Mouse (Mus musculus) thymus, postnatal 10 days (tissue): ENCODE measurements around the gene Tcap.

Experiments
- DNase-seq, 2 experiments: peaks; one replicate each; pipeline ENCODE4 v3.0.0; 2021; ENCODE audit warnings: low spot score in 2 of 2

Gene Tcap

DNA sequence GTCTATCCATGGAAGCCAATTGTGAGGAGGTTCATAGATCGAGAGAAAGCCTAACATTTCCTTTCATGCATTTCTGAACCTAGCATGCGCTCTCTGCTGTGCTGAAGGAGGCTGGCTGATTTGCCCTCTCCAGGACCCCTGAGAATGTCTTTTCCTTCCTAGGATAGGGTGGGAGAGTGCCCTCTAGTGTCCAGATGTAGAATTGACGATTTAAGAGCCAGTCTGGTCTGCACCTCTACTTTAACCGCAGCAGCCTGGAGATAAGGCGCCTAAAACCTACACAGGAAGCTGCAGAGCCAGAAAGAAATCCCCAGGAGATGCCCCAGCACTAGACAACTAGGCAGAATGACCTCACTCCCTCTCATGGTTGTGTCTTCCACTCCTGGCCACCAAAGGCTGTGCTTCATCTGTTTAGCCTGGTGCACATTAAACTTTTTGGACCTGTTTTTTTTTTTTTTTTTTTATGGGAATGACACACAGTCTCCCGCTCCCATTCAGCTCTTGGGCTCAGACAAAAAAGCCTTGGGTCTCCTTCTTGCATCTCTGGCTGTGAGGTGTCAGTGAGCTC is 27.8 kb upstream of the Tcap start:
- peak; percentile 59 to 76 for DNase-seq

DNA sequence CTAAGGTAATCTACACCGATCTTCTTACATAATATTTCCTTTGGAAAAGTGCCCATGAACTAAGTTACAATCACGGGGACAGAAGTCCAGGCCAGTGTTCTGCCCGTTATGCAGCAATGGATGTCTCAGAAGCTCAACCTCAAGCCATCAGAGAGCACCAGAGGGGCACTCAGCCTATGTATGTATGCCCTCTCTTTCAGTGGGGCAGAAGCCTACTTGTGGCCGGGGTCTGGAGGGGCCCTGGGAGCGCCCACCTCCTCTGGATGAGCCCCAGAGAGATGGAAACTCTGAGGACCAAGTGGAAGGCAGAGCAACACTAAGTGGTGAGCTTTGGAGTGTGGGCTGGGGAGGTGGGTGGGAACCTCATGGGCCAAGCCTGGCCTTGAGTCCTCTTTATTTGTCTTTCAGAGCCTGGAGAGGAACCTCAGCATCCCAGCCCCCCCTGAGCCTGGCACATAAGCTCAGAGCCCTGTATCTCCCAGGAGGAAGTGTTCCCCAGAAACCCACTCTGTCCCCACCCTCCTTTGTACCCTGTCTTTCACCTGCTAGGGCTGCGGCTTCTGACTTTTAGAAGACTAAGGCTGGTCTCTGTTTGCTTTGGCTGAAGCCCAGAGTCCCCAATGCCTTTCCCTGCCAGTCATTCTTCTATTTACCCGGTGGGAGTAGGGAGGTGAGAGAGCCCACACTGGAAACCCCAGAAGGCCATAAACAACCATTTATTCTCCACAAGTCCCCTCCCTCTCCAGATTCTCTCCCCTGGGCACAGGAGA is 26.8 kb upstream of the Tcap start:
- no peak for DNase-seq

DNA sequence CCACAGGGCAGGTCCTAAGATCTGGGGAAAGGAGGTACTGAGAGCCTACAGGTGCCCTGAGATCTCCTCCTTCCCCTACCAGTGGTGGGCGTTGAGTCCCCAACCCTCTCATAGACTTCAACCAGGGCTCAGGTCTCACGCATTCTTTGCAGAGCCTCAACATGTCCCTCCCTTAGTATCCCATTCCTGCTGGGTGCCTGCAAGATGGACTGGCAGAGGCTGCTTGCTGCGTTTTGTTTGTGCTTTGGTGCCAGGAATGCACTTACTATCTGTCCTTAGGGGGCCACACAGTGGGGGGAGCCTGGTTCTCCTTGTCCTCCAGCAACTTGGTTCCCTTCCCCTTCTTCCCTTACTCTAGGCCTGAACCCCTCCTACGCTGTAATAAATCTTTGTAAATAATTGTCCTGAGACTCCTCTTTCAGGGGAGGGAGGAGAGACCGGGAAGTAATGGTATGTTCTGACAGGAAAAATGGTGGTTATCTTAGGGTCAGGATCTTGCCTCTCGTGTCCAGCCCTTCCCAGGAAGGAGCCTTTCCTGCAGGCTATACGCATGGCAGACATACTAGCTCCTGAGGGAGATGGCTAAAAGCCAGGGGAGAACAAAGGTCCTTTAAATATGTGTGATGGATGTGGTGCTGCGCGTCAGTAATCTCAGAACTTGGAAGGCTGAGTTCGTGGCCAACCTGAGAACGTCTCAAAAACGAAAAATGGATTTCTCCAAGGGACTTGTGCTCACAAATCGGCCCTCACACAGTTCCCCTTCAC is 26.0 kb upstream of the Tcap start:
- DNase-seq: no peak

DNA sequence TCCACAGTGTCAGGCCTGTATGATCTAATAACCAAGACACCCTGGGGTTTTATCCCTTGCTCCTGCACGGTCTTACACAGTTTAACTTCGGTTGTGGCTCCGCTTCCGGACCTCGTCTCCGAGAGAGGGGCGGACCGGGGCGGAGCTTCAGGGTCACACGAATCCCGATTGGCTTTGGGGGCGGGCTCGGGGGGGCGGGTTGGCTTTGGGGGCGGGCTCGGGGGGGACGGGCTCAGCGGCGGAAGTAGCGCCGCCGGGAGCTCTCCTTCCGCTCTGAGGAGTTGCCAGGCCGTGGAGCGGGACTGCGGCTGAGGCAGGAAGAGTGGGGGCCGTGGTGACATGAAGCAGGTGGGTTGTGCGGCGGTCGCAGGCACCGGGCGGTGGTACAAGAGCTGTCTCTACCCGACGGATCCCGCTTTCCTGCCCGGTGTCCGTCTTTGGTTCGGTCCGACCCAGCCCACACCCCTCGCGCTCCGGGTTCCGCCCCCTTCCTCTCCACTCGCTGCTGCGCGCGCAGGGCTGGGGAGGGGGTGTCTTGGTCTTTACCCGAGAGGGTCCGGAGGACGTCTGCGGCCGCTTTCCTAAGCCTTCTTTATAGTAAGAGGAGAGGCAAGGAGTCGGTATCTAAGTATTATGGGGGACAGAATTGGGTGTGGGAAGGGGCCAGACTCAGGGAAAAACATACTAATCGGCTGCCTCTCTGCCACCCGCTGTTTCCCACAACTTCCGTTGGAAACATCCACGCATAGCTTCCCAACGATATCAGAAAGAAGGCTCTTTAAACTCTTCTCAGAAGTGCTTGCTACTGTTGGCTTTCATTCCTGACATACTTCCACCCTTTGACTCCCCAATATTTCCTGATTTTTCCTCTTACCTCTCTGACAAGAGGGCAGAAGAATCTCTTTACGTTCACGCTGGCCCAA is 25.2 kb upstream of the Tcap start, which contains the start of gene Stard3:
TSS of gene Stard3 (plus strand) at position 208 of the 923 bp plus-strand sequence.
- peak; percentile 90 to 93 for DNase-seq

DNA sequence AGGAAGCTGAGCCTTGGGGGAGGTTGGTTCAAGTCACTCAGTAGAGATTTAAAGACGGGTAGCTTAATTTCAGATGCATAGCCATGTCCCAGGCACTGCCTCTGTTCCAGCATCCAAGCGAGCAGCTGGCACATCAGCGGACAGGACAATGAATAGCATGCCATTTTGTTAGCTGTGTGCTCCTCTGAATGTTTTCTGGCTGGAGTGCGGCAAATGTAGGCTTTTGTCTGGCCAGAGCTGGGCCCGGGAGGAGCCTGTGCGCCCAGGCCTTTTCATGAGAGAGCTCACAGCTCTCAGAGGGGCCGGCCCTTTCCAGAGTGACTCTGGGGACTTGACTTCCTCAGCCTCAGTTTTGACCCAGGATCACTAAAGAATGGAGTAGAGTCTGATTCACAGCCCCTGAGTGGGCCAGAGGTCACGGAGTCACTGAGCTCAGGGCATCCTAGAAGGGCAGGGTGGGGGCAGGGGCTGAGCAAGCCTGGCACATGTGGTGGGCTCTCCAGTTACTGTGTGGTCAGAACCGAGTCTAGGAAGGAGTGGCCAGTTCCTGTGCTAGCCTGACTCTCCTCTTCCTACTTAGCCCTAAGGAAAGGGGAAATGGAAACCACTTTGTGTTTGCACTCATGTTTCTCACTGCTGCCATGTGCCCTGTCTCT is 22.6 kb upstream of the Tcap start:
- no peak for DNase-seq

- DNase-seq: no peak
These were observed 19.8 kb upstream of the Tcap start for GRCm38 (mm10) chr11:98363817-98364216.

- no peak for DNase-seq
These were observed 19.2 kb upstream of the Tcap start for GRCm38 (mm10) chr11:98364410-98364809.

DNA sequence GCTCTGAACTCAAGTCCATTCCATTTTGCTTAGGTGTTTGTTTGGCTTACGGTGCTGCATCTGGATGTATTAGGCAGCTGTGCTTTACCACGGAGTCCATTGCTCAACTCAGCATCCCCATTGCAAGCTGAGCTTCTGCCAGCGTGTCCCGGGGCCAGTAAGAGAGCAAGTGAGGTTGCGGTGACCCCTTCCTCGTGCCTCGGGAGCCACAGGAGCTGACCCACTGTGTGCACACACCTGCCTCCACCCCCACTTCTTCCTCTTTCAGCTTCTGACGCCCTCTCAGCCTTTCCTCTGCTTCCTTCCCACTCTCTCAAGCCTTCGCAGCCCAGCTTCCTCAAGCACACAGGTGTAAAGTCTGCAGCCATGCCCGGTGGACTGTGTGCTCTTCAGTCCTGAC is 17.3 kb upstream of the Tcap start:
- no peak for DNase-seq

DNA sequence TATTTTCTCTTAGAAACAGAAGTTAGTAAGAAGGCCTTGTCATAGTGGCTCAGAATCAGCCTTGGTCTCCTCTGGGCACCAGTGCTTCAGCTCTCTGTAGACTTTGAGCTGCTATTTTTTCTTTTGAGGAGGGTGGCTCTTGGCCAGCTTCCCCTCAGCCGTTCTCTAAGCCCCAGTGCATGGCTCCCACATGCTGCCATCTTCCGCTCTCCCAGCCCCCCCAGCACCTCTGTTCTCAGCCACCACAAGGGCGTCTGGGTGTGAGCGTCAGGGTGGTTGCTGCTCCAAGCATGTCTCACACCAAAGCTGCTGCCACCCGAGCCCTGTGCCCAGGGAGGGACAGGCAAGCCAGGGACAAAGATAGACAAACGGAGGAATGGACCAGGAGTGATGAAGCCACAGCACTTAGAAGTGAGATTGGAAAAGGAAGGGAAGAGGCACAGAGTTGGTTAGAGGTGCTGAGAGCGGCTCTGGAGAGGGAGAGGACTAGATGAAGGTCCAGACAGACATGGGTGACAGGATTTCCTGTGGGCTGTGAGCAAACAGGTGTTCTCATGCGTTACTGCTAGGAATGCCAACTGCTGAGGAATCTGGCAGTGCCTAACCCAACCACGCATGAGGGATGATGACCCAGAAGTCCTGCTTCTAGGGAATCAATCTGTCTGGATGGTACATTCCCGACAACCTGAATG is 16.3 kb upstream of the Tcap start:
- DNase-seq: peak; percentile 40 to 54

GRCm38 (mm10) chr11:98367863-98368186 is 15.8 kb upstream of the Tcap start:
- DNase-seq: no peak

DNA sequence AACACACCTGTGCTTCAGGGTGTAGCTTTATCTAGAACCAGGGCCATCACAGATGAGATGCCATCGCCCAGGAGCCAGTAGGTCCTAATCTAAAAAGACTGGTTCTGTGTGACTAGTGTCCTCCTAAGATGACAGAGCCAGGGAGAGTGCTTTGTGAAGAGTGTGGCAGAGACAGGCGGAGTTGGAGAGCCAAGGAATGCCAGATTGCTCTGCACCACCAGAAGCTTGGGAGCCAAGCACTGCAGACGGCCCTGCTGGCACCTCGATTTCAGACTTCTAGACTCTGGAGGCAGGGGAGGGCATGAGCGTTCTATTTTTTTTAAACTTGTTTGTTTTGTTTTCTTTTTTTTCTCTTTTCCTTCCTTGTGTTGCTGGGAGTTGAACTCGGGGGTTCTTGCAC is 14.3 kb upstream of the Tcap start:
- no peak for DNase-seq

GRCm38 (mm10) chr11:98370588-98370987 is 13.0 kb upstream of the Tcap start:
- DNase-seq: no peak

GRCm38 (mm10) chr11:98371556-98372240 is 11.9 kb upstream of the Tcap start:
- no peak for DNase-seq

DNA sequence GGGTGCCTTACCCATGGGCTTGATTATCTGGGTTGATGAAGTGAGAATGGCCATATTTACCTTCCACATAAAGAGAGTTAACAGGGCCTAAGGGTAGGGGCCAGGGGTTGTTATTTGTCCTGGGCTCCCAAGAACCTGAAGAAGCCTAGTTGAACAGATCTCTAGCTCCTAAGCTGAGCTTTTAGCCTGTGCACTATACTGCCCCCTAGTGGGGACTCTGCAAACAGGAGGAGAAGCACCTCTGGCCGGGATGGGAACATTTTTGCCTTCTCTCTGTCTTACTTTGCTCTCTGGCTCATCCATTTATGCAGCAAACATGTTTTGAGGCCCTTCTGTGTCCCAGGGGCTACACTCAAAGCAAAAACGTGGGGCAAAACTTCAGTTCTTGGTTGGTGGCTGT is 11.2 kb upstream of the Tcap start:
- peak; percentile 26 to 82 for DNase-seq

GRCm38 (mm10) chr11:98373244-98373643 is 10.4 kb upstream of the Tcap start:
- no peak for DNase-seq

- no peak for DNase-seq
These were observed 9.3 kb upstream of the Tcap start for GRCm38 (mm10) chr11:98374266-98374665.

DNA sequence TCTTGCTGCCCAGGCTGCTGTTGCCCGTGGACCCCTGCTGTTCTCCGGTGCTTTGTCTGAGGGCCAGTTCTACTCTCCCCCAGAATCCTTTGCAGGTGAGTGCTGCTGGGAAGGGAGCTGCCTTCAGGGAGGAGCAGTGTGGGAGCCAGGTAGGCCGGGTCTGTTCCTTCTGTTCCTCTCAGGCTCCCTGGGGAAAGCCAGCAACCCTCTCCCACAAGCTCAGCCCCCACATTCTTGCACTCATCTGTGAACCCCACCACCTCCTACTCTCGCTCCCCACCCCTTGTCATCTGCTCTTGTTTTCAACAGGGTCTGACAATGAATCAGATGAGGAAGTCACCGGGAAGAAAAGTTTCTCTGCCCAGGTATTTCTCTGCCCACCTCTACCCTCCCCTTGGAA is 6.9 kb upstream of the Tcap start:
- no peak for DNase-seq

- no peak for DNase-seq
These were observed 5.8 kb upstream of the Tcap start for GRCm38 (mm10) chr11:98377787-98378186.

DNA sequence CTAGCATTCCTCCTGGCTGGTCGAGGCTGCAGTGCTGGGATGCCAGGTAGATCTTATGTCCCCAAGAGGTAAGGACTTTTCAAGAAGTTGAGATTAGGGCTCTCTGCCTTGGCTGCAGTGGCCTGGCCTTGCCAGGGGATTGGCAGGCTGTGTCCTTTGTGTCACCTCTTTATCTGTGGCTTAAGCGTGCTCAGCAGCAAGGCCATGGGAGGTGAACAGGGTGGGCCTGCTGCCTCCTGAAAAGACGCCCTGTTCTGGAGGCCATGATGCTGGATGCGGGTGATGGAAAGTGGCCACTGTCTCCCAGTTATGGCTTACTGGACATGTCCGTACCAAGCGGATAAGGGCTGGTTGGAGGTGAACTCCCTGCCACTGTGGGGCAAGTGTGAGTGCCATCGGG is 4.2 kb upstream of the Tcap start:
- DNase-seq: no peak

- no peak for DNase-seq
These were observed 3.5 kb upstream of the Tcap start for GRCm38 (mm10) chr11:98380106-98380505.
